Mouse (Mus musculus) small intestine, adult 2 months (tissue): Measurements from ENCODE around the gene Pidd1.

Source experiments
- CTCF ChIP-seq: fragments of 200-500 bp; IDR thresholded peaks from 2 replicates; pipeline ENCODE4 v1.5.1; 2012; ENCODE audit warnings: low read depth, mild to moderate bottlenecking, control low read depth, inconsistent platforms, low read length, moderate library complexity, mixed read lengths; ENCODE audit not compliant: insufficient replicate concordance, insufficient read length; ENCODE audit errors: extremely low read depth
- POLR2A ChIP-seq: fragments of 200-500 bp; IDR thresholded peaks from 2 replicates; pipeline ENCODE4 v1.6.1; 2012; ENCODE audit warnings: low read depth, mild to moderate bottlenecking, control low read depth, inconsistent platforms, low read length, moderate library complexity

- TF ChIP-seq CTCF = no peak
- TF ChIP-seq POLR2A = no peak
Observed at GRCm38 (mm10) chr7:141418970-141419369, 24.9 kb downstream of the Pidd1 start.
